Mouse (Mus musculus) testis, postnatal 14 days (tissue): ENCODE data around the gene Gon4l.

Source experiments
- DNase-seq: peaks from one replicate; pipeline ENCODE4 v3.0.0; 2021; ENCODE audit warnings: low spot score

Gene Gon4l

DNA sequence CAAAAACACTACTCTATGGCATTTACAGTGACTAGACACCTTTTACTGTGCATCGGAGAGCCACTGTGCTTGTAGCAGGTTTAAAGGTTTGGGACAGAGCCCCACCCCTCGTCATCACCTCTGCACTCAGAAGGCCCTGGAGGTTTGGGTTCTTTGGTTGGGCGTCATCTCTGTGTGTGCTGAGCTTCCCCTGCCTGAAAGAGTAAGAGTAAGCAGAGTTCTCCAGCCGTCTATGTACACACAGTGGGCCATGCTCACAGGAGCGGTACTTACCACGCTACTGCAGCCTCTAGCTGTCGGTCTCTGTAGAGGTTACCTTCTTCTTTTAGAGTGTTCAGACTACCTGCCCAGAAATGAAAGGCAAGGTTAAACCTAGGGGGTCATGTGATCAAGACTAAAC, 77.6 kb downstream of the Gon4l start:
- no peak for DNase-seq

DNA sequence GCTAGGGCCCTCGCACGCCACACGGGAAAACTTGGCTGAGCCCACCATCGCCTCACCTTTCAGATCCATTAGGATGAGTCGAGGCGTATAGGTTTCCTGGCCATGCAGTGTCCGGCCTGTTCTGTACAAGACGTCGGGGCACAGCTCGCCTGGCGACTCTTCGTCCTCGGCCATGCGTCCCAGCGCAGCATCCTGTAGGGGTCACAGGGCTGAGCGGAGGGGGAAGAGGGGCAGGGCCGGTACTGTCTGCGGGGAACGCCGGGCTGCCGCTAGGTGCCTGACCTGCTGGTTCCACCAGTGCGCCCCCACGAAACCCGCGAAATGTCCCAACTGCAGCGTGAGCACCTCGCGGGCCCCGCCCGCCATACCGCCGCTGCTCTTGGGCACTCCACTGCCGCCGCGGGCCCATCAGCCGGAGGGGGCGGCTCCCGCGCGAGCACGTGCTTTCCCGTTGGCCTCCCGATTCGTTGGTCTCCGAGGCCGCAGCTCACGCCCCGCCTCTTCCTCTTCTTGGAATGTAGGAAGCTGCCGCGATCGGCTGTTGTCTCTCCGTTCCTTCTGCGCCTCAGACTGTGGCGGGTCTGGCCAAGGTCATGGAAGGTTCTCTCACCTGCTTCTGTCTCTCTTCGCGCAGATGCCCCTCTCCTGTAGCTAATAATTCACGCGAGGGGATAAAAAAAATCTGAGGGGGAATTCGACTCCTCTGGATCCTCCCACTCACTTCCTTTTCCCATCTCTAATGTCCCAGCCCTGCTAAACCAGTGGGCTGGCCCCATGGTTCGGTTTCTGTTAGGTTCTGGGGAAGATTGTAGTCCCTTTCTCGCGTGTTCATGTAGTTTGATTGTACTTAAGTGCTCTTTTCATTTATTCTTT, 78.7 kb downstream of the Gon4l start, which contains the start of gene Msto1:
Gene Msto1 (minus strand): TSS at position 489 of the 873 bp plus-strand sequence.
- peak; percentile 93 for DNase-seq

DNA sequence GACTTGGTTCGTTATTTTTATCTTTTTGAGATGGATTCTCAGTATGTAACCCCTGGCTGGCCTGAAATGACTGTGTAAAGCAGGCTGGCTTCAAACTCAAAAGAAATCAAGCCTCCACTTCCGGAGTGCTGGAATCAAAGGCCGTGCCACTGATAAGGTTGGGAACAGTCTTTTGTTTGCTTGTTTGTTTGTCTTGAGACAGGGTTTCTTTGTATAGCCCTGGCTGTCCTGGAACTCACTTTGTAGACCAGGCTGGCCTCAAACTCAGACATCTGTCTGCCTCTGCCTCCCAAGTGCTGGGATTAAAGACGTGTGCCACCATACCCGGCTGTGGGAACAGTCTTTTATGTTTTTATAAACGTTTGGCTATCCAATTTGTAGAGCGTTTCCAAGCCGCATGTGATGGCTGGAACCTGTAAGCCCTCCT, 79.4 kb downstream of the Gon4l start:
- DNase-seq, result no peak

DNA sequence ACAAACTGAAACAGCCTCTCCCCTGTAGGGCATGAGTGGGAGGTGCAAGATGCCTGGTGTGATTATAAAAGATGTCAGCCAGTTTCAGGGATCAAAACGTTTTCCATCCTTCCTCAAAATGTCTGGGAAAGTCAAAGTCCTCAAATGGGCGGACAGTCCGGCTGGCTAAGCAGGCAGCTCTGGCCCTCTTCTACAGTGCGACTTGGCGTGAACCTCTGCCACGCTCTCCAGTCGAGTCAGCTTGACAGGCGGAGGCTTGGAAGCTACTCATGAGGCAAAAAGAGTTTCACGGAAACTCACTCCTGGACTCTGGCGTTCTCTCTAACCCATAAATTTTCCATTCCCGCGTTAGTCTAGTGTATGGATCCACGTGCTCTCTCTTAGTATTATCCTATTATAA, 84.0 kb downstream of the Gon4l start:
- no peak for DNase-seq

DNA sequence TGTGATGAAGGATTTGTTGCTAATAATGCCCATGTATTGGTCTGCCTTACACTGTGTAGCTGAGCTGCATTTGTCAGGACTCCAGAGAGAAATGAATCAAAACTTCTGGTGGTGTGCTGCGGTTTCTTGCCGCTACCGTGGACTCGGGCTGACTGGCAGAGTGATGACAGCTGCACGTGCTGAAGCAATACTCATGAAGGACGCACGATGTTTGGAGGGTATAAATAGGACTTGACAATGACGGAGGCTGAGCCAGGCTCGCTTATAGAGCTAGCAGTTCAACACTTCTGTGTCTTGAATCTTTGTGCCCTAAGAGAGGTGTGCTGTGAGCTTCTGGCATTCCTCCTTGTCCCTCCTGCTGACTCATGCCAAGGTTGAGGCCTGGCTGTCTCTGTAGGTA, 86.4 kb downstream of the Gon4l start:
- no peak for DNase-seq

DNA sequence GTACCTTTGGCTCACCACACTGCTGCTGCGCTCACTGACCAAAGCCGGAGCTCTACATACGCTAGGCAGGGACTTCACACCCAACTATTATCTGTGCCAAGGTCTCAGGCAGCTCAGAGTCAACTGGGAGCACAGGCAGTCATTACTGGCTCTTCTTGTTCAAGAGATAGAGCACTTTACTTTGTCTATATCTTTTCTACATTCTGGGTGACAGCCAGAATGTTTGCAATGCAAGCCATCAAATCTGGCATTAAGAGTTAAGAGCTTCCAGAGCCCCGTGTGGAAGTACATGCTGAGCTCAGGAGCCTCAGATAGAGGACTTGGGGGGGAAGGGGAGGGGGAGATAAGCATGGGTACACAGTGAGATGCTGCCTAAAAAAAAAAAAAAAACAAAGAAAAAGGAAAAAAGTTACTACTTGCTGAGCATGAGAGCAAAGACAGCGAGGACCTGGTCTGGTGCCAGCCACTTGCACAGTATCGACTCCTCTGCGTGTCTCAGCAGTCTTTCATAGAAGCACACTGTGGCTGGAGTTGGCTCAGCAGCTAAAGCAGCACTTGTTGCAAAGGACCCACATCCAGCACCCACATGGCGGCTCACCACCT, 89.1 kb downstream of the Gon4l start:
- DNase-seq, result peak; percentile 89

DNA sequence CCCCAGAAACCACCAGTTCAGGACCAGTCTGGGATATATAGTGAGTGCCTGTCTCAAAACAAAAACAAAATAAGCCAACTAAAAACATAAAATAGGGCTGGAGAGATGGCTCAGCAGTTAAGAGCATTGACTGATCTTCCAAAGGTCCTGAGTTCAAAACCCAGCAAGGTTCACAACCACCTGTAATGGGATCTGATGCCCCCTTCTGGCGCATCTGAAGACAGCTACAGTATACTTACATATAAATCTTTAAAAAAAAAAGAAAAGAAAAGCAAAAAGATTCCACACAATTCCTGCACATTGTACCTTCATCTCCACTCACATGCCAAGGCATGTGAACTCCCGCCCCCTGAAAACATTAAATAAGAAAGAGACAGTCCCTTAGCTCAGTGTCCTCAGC, 90.6 kb downstream of the Gon4l start:
- DNase-seq, result no peak

DNA sequence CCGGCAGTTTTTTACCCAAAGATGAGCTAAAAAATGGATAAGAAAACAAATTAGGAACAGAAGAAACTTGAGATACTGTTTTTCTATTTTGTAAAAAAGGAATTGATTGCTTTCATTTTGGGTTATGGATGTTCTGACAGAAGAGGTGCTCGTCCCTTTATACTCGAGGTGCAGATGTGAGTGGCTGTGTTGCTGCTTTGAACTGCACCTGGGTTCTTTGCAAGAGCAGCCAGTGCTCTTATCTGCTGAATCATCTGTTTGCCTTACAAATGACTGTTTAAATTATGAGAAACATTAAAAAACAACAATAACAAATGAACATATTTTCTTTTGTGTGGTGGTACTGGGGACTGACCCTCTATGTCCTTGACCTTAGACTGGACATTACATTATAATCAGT, 94.5 kb downstream of the Gon4l start:
- DNase-seq, result no peak

DNA sequence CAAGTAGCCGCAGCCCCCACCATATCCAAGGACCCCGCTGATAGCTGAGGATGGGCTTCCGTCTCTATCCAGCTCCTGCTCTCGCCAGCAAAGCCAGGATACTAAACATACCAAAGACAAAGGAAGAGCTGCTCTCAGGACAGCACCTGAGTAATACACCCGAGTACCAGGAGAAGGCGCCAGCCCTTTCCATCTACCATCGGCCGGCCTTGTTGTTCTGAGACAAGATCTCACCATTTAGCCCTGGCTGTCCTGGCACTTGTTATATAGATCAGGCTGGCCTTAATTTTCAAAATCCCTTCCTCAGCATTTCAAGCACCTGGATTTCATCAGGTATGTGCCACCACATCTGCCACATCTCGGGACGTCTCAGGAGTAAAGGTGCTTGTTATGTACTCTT, 104.0 kb downstream of the Gon4l start:
- DNase-seq, result no peak

DNA sequence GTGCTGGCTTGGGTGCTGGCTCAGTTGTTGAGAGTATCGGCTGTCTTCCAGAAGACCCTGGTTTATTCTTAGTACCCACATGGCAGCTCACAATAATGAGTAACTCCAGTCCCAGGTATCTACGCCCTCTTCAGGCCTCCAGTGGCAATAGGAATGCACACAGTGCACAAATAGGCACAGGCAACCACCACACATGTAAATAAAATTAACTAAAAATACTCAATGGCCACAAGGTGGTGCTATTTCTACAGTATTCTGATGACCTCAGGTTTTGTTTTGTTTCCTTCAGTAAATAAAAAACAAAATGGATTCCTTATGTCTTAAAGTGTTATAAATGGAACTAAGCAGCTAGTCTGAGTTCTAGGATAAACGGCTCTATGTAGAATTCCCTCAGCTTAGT, 104.7 kb downstream of the Gon4l start:
- DNase-seq, result no peak

DNA sequence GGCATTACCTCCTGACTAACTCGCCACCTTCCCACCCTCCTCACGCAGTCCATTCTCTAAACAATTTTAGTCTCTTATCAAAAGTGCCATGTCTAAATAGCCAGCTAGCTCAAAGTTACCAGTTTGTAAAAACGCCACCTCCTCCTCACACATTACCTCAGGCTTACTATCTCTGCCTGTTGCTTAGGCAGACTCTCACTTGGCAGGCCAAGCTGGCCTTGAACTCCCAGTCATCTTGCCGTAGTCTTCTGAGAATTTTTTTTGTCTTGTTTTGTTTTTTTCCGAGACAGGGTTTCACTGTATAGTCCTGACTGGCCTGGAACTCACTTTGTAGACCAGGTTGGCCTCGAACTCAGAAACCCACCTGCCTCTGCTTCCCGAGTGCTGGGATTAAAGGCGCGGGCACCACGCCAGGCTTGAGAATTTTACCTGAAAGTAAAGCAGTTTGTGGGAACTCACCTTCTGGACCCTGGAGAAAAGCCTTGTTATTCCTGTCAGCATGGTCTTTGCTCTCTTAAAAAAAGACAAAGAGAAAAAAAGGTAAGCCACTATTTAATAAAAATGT, 107.4 kb downstream of the Gon4l start:
- peak; percentile 66 for DNase-seq

DNA sequence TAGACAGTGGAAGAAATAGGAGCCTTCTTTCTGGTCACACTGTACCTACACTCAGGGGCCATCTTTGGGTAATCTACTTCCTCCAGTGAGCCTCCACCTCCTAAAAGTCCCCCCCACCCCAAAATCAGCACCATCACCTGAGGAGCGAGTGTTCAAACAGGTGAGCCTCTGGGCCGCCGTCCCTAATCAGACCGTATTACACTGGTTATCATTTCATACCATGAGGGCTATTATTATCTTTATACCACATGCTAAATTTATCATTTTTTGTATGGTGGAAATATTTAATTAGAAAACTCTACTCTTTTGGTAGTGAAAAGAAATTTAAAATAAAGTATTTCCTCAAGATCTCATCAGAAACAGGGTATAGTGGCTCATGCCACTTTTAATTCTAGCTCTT, 109.1 kb downstream of the Gon4l start:
- DNase-seq, result no peak

DNA sequence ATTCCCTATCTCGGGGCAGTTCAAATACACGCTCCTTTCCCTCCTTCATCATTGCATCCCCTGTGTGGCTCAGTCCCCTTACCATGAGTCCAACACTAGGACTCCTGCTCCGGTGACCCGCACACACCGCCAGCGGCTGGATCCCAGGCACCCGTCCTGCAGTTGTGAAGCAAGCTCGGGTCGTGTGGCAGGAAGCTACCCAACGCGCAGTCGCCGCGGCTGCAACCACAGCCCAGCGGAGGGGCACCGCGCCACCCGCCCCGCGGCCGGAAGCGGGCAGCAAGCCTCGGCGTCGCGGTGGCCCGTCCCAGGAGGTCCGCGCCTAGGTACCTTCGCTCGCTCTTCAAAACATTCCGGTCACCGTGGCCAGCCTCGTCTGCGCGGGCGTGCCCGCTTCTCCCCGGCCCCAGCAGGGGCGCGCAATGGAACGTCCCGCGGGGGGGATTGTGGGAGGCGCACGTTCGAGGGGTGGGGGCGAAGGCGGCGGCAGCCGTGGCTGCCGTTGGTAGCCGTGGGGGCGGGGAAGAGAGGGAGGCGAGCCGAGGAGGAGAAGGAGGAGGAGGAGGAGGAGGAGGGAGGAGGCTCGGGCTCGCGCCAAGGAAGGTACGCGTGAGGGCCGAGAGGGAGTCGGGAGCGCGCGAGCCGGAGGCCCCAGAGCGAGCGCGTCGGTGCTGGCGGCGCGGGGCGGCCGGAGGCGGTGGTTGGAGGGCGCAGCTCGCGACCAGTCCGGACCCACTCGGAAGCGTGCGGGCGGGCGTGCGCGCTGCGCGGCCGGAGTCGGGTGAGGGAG, 115.0 kb downstream of the Gon4l start:
- DNase-seq, result peak; percentile 92

DNA sequence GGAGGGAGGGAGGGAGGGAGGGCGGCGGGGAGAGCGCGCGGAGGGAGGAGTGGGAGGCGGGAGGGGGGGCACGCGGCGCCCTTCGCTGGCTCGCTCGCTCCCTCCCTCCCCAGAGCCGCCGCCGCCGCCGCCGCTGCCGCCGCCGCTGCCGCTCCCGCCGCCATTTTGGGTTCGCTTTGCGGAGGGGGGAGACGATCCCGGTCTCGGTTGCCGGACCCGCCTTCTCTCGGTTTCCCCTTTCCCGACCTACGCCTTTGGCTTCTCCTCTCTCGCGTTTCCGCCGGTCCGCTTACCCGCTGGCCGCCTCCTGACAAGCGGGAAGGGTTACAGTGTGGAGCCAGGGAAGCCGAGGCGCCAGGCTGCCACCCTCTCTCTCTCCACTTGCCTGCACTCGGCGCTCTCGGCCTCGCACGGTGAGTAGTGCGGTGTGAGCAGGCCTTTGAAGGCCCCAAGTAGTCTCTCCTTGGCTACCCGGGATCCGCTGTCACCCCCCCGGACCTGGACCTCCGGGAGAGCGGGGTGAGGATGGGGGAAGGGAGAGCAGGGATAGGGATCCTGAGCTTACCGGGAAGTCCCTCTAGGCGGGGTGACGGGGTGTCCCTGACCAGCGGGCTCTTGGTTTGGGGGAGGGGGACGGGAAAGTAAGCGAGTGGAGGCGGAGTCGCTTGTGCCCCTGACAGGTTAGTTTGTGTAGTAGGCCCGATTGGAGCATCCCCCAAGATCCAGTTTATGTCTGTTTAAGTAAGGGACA, 115.7 kb downstream of the Gon4l start, which contains the start of the genes Ash1l and Dap3:
Gene Ash1l (plus strand): TSS at position 47 of the 751 bp plus-strand sequence.
Gene Dap3 (minus strand): TSS at position 606 of the 751 bp plus-strand sequence.
- DNase-seq, result peak; percentile 84

DNA sequence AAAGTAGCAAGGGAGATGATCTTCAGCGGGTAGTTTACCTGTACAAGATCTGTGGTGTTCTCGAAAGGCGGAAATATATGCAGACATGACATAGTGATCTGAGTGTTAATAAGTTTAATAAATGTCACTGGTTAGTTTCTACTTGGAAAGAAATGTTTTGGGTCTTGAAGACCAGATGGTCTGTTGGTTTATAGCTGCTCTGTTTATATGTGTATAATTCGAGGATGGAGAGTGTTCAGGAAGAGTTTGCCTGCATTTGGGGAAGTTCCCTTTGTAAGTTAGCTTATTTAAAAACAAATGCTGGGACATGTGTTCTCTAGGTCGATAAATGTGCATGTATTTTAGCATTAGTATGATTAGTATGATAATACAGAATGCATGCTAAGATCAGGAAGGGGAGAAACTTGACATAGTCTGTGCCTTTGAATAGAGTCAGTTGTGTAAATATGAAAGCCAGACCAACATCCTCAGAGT, 116.3 kb downstream of the Gon4l start:
- DNase-seq, result no peak

DNA sequence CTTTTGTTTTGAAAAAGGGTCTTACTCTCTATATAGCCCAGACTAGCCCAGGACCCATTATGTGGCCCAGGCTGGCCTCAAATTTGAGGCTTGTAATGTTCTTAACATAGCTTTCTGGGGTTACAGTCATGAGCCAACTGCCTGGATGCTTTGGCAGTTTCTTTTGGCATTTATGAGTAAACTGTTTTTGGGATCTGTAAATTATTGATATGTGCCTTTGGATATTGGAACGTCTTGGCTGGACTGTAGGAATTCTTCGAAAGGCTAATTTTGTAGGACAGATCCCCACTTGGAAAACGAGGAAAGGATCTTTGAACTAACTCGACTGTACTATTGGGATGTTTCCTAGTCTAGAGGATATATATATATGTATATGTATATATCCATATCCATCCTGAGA, 118.2 kb downstream of the Gon4l start:
- no peak for DNase-seq

DNA sequence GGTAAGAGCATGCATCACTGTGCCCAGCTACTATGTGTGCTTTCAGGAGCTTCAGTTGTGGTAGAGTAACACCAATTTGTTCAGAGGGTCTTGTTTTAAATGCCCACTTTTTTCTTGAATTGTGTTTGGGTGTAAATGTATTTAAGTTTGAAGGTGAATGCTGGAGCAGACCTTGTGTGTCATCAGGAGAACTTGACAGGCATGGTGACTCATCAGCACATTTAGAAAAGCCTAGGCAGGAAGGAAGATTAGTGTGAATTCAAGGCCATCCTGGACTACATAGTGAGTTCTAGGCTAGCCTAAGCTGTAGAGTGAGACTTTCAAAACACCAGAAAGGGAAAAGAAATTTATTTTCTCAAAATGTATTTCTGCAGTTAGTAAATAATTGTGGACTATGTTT, 118.7 kb downstream of the Gon4l start:
- DNase-seq, result no peak
